Mouse (Mus musculus): ENCODE measurements at regions not wholly inside any gene's neighbourhood (a gene's known extent, or its start where the extent isn't known, plus 50 kb on each side); places are given as distances from the start of the nearest gene placed in this dataset.

DNA sequence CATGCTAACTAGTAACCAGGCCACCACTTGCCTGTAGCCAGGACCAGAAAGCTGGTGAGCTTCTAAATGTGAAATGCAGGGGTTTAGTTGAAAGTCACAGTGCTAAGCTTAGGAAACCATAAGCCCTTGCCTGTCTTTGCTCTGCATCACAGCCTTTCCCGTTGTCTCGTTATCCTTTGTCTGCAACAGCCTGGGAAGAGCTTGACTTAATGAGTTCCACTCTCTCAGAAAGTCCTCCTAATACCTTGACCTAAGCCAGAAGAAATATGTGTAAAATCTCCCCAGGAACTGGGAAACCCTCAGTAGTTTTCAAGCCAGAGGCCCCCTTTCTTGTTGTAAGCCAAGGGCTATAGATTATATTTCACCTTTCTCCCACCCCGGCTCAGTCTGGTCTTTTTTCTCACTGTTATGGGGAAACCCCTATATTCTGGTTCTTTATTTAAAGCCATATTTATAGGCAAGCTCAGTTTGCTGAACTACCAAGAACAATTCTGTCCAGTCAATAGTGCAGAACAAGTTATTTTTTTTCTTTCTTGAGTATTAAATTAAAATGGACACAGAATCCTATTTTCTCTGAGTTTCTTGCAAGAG is 175.0 kb upstream of the Mocs2 start:
- no peak for TF ChIP-seq ZC3H11A (IDR thresholded peaks at IDR 0.05; ENCODE audit: borderline replicate concordance, low read depth, low read length)
- TF ChIP-seq MAFK (IDR thresholded peaks at IDR 0.05; ENCODE audit: insufficient read depth, low read depth, low read length) = no peak
- no peak for TF ChIP-seq ZNF384 (IDR thresholded peaks at IDR 0.05; ENCODE audit: low read depth, low read length)
- TF ChIP-seq HCFC1 (IDR thresholded peaks at IDR 0.05; ENCODE audit: borderline replicate concordance, insufficient read depth, low read length) = no peak
